Mouse (Mus musculus): ENCODE results near the gene Tiam1. TPM values are rescaled to one million over a fixed set of nuclear protein-coding genes. Genes with fewer than 3 reads are reported as not detected.

The Tiam1 gene
- 10 to 100 TPM; 14.5 to 15.5 TPM for total RNA-seq (2021)
- long read RNA-seq, experiment 1, partial matches to known transcripts, result 6 of 9 reads
- long read RNA-seq, experiment 1, other reads (novel, unspliced or antisense), result 3 of 9 reads
- long read RNA-seq, experiment 2, partial matches to known transcripts, result 0 of 2 reads
- long read RNA-seq, experiment 2, other reads (novel, unspliced or antisense), result 2 of 2 reads

DNA sequence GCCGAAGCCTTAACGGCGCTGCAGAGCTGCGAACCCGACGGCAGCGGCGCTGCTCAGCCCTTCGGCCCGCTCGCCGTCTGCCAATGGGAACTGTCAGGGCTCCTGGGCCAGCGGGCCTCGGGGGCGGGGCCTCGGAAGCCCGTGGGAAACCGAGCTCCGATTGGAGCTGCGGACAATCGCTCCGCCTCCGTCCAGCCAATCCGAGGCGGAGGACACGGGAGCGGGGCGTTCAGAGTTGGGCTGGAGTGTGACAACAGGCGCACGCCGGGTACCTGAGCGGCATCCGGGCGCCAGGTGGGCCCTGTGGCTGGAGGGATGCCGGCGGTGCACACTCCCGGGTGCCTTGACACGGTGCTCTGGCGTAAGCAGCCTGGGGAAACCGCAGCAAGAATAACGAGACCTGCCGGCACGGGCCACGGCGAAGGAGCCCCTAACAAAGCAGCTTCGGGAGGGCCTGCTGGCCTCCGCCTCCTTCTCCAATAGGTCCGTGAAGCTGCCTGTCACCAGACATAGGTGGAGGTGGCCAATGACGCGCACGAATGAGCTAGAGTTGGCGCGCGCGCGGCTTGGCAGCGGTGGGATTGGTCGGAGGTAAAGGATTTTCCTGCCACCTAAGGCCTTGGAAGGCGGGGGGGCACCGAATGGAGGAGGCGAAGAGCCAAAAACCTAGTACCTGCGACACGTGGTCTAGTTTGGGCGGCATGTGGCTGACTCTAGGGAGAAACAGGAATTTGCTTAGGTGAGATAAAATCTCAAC, at the start of gene Tiam1:
Gene Tiam1 (minus strand): TSS at position 10 of the 757 bp plus-strand sequence.
- peak; percentile 91 to 95 for DNase-seq (ENCODE audit: low spot score in 2 of 2)

DNA sequence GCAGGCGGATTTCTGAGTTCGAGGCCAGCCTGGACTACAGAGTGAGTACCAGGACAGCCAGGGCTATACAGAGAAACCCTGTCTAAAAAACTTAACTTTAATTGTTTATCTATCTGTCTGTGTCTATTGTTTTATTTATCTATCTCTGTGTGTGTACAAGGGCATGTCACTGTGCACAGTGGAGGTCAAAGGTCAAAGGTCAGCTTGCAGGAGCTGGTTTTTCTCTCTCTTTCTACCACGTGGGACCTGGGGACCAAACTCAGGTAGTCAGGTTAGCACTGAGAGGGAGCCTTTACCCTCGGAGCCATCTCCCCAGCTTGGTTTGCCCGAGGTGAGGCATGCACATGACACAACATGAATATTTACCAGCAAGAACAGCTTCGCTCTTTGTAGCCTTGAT, 47.7 kb upstream of the Tiam1 start:
- no peak for DNase-seq (ENCODE audit: low spot score in 2 of 2)

DNA sequence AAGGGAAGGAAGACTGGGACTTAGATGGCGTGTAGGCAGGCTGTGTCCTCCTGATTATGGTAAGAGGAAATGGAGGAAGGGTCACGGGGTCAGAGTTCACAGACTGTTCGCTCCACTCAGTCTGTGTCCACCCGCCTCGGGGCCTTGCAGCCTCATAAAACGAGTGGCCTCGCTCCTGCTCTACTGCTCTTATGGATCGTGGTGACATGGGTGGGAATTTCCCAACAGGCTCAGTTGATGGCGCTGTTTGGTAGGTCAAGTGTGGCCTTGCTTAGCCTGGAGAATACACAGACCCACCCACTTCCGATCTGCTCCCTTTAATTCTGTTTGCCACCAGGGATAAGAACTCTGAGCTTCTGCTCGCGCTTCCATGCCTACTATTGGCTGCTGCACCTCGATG, 43.9 kb upstream of the Tiam1 start:
- no peak for DNase-seq (ENCODE audit: low spot score in 2 of 2)

DNA sequence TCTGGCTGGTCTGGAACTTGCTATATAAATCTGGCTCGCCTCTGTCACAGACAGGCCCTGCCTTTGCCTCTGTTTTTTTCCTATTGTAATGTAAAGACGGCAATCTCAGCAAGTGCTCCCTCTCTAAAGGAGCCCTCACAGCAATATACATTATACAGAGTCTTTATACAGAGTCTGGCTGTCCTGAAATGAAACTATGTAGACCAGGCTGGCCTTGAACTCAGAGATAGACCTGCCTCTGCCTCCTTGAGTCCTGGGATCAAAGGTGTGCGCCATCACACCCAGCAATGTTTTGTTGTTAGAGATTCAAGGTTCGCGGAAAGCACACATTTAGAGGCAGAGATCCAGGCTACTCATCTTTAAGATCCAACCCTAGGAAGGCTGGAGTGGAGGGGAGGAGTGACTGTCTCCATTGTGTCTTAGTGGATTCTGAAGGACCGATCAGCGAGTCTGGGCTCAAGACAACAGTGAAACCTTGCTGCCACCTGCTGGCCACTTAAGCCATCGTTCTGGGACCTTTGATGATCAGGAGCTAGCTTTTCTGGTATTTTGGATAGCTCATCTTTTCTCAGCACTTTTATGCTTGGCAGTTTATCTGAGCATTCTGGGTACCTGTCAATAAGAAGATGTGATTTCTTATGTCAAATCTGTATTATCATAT, 42.5 kb upstream of the Tiam1 start:
- peak; percentile 47 to 76 for DNase-seq (ENCODE audit: low spot score in 2 of 2)

DNA sequence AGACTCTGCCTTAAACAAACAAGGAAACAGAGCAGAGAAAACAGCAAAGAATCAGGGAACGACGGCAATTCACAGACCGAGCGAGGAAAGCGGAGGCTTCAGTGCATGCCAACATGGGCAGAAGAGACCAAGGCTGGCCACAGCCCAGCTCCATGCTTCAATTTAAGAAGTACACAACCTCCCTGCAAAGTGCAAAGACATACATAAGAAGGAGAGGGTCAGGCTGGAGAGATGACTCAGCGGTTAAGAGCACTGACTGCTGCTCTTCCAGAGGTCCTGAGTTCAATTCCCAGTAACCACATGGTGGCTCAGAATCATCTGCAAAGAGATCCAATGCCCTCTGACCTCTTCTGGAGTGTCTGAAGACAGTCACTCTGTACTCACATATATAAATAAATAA, 40.6 kb upstream of the Tiam1 start:
- DNase-seq (ENCODE audit: low spot score in 2 of 2), result no peak

DNA sequence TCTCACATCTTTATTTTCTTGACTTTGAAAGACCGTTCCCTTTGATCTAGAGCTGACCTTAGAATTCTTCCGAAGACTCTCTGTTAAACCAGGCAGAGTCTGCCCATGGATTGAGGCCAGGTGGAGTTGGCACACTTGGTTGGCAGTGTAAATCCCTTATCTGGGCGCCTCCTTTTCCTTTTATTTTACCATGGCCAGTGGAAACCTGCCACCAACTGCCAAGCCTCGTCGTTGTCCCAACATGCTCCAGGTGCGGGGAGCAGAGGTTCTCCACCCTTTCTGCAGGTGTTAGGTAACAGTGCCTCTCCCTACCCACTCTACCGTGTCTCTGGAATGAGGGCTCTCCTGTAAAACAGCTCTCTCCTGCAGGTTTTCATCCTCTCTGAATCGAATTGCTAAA, 38.1 kb upstream of the Tiam1 start:
- no peak for DNase-seq (ENCODE audit: low spot score in 2 of 2)

GRCm38 (mm10) chr16:90180975-90181374, 37.4 kb upstream of the Tiam1 start:
- DNase-seq (ENCODE audit: low spot score in 2 of 2), result no peak

DNA sequence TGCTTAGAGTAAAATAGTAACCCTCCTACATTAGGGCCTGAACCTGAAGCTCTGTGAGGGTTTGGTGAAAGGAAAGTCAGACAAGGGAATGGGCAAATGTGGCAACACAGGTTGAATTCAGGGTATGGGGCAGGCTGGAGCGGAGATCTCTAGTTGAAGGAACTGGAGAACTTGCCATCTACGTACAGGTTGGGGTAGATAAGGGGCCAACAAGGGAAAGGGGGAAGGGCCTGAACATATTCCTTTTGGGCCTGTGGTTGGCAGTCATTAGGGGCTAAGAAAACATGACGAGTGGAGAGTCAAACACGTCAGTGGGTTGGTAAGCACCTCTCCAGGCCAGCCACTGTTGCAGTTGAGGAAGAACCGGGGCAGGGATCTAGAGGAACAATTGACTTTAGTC, 36.3 kb upstream of the Tiam1 start:
- no peak for DNase-seq (ENCODE audit: low spot score in 2 of 2)

- no peak for DNase-seq (ENCODE audit: low spot score in 2 of 2)
Observed at GRCm38 (mm10) chr16:90178404-90178803, 34.8 kb upstream of the Tiam1 start.

- DNase-seq (ENCODE audit: low spot score in 2 of 2), result no peak
Observed at GRCm38 (mm10) chr16:90177425-90177824, 33.9 kb upstream of the Tiam1 start.

- no peak for DNase-seq (ENCODE audit: low spot score in 2 of 2)
Observed at GRCm38 (mm10) chr16:90176472-90176871, 32.9 kb upstream of the Tiam1 start.

DNA sequence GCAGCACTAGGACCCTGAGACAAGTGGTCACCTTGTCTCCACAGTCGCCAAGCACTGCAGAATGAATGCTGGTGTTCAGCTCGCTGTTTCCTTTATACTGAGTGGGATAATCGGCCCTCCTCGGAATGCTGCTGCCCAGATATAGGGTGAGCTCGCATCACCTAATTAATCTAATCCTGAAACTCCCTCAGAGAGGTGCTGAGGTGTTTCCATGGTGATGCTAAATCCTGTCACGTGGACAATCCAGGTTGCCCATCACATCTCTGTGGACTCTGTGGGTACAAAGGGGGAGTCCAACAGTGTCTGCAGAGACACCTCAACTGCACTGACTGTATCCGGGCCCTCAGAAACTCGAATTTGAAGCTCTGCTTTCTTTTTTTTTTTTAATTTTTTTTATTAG, 27.8 kb upstream of the Tiam1 start:
- no peak for DNase-seq (ENCODE audit: low spot score in 2 of 2)

GRCm38 (mm10) chr16:90170676-90171075, 27.1 kb upstream of the Tiam1 start:
- DNase-seq (ENCODE audit: low spot score in 2 of 2), result no peak

DNA sequence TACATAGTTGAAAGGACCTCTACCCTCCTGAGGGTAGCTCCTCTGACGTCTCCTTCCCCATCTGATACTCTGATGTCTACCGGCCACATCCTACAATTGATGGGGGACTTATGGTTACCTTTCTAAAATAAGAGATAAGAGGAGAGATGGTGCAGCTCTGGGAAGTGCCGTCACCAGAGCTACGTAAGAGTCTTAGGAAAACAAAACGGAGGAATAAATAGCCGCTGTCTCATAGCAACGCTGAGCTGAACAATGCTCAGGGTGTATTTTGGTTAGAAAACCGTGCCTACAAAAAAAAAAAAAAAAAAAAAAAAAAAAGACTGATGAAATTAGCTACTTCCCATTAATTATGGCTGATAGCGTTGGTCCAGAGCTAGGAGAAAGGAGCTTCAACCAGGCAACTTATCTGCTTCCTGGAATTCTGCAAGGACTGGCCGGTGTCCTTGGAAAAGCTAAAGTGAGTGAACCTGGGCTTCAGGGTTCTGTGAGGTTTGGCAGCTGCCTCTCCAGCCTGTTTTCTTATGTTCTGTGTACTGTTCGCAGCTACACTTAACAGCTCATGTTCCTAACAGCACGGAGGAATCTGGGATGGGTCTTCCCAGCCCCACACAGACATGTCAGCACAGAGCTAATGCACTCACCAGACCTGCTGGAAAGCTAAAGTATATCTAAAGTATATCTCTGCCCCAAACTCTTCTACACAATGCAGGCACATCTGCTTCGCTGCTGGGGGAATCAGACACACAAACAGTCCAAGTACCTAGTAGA, 26.5 kb upstream of the Tiam1 start:
- no peak for DNase-seq (ENCODE audit: low spot score in 2 of 2)

DNA sequence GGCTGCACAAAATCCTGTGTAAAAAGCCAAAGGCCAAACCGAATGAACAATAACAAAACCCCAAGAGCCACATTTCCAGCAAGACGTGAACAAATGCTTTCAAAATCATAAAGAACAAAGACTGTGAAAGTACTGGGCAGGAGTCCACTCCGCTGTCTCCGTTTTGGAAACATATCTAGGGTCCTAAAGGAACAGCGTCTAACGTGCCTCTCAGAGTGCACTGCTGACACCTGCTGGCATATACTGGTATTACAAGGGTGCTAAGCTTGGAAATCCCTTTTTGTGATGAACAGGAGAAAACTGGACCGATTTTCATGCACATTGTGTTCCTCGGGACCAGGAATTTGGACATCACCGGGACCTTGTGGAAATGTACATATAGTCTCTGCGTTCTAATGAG, 24.1 kb upstream of the Tiam1 start:
- peak; percentile 71 to 81 for DNase-seq (ENCODE audit: low spot score in 2 of 2)

DNA sequence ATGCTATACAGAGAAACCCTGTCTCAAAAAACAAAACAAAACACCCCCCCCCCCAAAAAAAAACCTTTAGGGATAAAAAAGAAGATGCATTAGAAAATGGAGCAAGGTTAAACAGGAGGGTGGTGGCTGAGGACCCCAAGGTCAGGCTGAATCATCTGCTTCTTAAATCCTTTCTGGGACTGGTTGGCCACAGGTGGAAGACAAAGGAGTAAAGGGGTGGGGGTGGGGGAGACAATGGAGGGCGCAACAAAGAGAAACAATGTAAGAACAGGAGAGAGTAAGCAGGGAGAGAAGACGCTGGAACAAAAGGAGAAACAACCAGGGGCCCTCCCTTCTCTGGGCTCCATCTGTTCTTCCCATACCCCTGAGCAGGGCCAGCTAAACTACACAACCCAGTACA, 21.9 kb upstream of the Tiam1 start:
- no peak for DNase-seq (ENCODE audit: low spot score in 2 of 2)

DNA sequence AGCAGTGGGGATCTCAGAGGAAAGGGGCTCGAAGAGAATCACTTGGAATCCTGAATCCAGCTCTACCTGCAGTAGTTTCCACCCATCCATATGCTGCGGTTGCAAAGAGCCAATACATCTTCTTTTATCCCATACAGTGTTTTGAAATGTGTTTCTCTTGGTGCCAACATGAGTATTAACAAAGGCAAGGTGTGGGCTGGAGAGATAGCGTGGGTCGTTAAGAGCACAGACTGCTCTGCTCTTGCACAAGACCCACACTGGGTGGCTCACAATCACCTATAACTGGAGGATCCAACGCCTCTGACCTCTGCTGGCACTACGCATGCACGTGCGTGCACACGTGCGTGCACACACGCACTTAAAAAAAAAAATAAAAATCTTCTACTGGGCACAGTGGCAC, 21.4 kb upstream of the Tiam1 start:
- DNase-seq (ENCODE audit: low spot score in 2 of 2), result no peak

DNA sequence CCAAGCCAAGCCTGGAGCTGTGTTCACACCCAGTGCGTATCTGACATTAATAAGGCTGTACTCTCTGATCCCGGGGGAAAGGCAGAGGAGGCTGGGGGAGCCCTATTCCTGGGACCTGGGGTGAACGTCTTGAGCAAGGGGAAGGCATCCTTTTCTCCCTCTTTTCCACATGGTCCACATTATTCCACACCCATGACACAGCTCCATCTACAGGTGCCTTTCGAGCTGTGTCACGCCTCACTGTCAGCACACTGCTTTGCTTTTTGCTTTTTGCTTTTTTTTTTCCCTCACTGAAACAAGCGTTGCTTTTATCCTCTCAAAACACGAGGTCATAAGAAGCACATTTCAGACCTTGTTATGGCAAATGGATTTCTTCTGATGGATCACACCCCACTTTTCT, 11.5 kb upstream of the Tiam1 start:
- no peak for DNase-seq (ENCODE audit: low spot score in 2 of 2)

- no peak for DNase-seq (ENCODE audit: low spot score in 2 of 2)
Observed at GRCm38 (mm10) chr16:90150820-90151219, 7.3 kb upstream of the Tiam1 start.

DNA sequence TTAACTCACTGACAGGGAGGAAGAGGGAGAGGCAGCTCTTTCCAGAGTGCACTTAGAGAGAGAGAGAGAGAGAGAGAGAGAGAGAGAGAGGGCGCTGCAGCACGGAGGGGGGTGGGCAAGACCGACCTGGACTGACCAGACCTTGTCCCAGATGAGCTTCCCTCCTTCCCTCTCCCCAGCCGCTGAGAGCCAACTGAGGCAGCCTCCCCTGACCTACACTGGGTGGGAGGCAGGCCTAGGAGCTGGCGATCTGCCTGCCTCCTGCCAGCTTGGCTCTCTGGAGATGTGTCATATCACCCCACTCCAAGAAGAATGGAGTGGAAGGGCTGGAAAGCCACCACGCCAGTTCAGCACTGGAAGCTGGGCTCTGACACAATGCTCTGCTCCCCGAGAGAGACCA, 6.6 kb upstream of the Tiam1 start:
- no peak for DNase-seq (ENCODE audit: low spot score in 2 of 2)

DNA sequence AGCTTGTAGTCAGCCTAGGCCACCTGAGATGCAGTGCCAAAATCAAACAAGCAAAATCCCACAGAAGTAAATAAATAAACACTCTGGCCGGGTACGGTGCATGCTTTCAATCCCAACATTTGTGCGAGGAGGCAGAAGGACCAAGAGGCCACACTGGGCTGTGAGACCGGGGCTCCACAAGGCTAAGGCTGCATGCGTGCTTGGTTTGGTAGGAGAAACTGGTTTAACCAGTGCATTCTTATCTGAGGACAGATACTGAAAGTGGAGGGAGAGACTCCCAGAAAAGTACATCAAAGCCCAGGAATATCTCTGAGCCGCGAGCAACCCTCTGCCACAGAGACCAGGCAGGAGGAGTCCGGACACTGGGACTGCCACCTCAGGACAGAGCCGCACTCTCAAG, 5.8 kb upstream of the Tiam1 start:
- no peak for DNase-seq (ENCODE audit: low spot score in 2 of 2)

GRCm38 (mm10) chr16:90145244-90145643, 1.7 kb upstream of the Tiam1 start:
- no peak for DNase-seq (ENCODE audit: low spot score in 2 of 2)
